Mouse (Mus musculus): Measurements from ENCODE around the gene Zwint.

DNA sequence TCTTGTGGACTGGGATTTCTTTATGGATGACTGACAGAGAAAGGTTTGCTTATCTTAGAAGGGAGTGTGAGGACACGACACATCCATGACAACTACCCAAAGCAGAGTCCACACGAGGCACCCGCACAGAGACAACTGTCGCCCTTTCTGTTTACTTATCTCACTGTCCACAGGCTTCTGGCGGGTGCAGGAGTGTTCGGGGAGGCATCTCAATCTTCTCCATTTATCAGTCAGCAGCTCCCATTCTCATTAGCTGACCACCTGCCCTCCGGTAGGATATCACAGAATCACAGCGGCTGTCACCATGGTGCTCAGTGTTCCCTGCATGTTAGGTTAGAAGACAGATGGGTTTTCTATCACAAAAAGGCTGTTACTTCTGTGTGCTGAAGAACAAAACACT, 31.1 kb upstream of the Zwint start:
- TF ChIP-seq POLR2A (IDR thresholded peaks at IDR 0.05; ENCODE audit: insufficient read depth, low read depth, low read length) (no peak), EP300 (IDR thresholded peaks at IDR 0.05; ENCODE audit: insufficient read depth, low read depth, low read length) (no peak)

Measured in heart, adult 2 months (tissue).